Mouse (Mus musculus) lung, postnatal 25 days (tissue): Measurements from ENCODE around the gene Rnf157.

Source experiments
- DNase-seq: peaks from one replicate; pipeline ENCODE4 v3.0.0; 2022; ENCODE audit warnings: low spot score

Gene Rnf157

GRCm38 (mm10) chr11:116298221-116298620 lies 114.6 kb downstream of the Rnf157 start:
- no peak for DNase-seq

- no peak for DNase-seq
These were observed 115.8 kb downstream of the Rnf157 start for GRCm38 (mm10) chr11:116297017-116297416.

DNA sequence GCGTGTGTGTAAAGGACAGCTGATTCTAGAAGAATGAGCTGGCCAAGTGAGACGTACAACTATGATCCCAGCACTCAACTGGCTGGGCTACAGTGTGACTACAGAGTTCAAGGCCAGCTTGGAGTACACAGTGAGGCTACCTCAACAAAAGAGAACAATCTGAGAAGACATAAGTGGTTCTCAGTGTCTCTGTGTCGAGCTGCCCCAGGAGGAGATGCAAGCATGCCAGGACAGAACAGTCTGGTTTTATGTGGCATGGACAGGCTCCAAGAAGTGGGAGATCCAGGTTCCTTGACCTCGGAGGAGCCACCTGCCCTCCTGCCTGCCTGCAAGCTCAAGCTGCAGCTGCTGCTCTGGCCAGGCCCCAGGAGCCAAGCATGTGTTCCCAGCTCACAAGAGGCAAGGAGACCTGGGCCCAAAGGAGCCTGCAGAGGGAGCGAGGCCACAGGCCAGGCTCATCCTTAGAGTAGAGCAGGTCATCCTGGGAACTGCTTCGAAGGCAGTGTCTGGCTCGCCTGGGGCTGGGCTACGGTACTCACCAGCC lies 116.6 kb downstream of the Rnf157 start:
- no peak for DNase-seq

DNA sequence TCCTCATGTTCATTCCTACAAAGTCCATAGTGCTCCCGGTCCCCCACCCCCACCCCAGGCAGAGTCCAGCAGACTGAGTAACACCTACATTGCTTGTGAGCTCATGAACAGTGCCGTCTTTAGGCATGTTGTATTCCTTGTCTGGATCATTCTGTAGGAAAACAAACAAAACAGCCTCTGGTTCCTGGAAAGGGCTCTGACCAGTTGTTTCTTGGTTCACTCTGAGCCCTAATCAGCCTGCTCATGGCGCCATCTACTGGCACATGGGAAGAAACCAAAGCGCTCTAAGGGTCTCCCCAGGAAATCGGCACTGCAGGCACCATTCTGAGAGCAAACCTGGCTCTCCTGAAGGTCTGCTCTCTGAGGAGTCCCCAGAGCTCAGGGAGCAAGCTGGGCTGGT lies 118.5 kb downstream of the Rnf157 start:
- peak; percentile 59 for DNase-seq

DNA sequence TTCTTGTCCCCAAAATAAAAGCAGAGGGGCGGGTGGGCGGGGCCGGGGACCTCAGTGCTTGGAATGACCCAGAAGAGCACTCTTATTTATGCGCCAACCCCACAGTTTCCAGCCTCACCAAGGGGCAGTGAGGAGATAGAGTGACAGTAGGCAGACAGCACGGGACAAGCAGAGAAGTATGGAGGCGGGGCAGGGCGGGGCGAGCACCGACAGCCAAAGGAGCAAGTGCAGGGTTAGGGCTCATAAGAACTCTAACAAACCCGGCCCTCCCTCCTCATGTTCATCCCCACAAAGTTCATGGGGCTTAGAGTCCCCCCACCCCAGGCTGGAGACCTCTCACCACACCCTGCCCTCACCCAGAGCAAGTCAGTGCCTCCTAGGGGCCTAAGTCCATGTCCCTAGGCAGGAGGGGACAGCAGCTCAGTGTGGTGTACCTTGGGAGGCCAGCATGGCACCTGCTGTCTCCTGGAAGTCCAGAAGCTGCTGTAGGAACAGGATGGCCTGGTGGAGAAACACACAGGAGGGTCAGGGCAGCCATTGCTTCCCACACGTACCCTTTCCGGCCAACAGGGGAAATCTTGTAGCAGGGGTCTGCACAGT lies 119.2 kb downstream of the Rnf157 start:
- no peak for DNase-seq

DNA sequence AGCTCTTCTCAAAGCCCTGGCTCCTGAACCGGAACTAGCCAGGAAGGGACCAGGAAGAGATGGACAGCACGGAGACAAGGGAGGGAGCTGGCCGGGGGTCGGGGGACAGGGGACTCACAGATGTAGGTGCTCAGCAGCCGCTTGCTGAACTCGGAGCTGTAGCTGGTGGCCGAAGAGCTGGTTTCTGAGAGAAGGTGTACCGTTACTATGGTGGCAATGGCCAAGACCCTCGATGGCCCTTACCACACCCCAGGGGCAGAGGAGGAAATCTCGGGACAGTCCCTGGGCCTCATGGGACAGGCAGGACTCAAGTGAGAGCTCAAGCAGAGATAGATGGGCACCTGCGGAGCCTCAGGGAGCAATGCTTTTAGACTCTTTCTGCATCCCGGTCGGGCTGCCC lies 120.4 kb downstream of the Rnf157 start:
- DNase-seq = no peak

DNA sequence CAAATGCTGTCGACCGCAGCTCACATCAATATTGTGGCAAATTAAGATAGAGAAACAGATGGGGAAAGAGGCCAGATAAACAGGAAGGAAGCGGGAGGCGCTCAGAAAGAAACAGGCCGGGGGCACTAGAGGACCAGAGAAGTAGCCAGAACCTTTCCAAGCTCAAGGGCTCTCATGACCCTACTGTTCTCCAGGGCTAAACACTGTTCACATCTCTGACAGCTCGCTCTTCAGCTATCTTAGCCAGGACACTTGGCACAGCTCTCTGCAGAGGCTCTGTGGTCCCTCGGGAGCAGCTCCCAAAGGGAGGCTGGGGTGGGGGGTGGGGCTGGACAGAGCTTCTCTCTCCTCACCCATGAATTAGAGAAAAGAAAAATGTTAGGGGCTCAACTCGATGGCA lies 122.3 kb downstream of the Rnf157 start:
- no peak for DNase-seq

- no peak for DNase-seq
These were observed 125.5 kb downstream of the Rnf157 start for GRCm38 (mm10) chr11:116287351-116287750.
